Mouse (Mus musculus): ENCODE measurements around the gene Rrp1b.

The Rrp1b gene

DNA sequence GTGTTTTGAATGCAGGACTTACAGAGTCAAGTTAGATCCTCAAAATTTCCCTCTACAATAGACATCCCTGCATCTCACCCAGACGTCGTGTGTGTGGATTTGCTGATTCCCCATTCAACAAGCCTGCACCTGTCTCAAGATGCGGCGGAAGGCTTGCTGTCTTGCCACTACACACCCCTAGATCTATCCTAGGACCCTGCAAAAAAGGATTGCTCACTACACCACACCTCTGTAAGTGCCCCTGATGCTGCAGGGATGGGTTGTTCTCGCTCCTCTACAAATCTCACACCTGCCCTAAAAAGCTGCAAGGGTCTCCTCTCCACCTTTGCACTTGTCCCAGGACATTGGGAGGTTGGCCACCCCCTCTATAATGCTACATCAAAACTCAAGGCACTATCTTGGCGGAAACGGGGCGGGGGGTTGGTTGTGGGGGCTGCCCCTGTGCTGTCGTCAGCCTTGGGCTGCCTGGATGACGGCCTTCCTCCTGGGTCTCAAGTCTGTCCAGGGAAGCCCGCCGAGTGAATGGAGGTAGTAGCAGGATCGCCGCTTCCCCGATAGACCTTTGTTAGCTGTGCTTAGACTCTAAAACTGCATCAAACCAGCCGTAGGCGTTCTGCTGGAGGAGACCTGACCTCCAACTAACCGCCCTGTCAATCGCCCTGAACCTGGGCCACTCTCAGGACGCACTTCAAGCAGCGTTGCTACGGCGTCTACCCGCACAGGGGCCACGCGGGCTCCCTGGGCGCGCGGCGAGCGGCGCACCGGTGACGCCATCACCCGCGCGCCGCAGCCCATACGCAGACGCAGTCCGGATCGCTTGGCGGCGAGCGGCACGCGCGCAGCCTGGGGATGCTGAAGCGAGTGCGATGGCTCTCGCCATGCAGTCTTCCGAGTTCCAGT lies at the start of gene Rrp1b, which contains the start of gene Hsf2bp:
TSS of gene Rrp1b (plus strand) at position 492 of the 900 bp plus-strand sequence.
TSS of gene Hsf2bp (minus strand) at position 741 of the 900 bp plus-strand sequence.
- in situ Hi-C loops (cut with MseI, MboI) = no loop called here

DNA sequence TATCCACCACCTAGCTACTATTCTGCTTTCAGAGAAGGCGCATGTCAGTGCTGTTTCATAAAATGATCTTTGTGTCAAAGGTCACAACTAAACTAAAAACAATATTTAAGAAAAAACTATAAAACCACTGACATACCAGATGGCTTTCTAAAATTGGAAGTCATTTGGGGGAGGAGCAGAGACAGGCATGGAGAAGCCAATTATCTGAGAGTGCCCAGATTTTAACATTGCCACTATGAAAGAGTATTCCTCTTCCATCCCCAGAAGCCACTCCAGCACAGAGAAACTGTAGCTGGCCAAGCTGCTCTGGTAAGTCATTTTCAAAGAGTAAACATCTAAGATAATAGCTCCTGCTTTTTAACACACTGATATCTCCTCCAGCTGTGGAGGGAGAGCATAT lies 49.0 kb upstream of the Rrp1b start:
- in situ Hi-C loops (cut with MseI, MboI) = no loop called here

DNA sequence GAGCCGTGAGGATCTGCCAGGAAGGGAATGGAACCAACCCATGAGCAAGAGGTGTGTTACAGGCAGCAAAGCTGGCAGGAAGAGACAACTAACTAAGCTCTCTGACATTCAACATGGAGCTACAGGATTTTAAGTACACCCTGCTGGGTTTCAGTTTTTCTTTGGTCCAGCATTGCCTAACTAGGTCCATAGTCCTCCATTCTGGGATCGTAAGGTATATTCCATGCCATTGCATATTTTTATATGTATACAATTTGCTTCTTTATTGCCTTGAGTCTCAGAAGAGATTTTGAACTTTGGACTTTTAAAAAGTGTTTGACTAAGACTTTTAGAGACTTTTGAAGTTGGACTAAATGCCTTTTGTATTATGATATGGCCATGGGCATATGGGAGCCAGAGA lies 46.9 kb upstream of the Rrp1b start:
- in situ Hi-C loops (cut with MseI, MboI) = no loop called here

- in situ Hi-C loops (cut with MseI, MboI) = no loop called here
These were observed 43.9 kb upstream of the Rrp1b start for GRCm38 (mm10) chr17:31992004-31992403.

GRCm38 (mm10) chr17:31993354-31993753 lies 42.5 kb upstream of the Rrp1b start:
- in situ Hi-C loops (cut with MseI, MboI) = no loop called here

DNA sequence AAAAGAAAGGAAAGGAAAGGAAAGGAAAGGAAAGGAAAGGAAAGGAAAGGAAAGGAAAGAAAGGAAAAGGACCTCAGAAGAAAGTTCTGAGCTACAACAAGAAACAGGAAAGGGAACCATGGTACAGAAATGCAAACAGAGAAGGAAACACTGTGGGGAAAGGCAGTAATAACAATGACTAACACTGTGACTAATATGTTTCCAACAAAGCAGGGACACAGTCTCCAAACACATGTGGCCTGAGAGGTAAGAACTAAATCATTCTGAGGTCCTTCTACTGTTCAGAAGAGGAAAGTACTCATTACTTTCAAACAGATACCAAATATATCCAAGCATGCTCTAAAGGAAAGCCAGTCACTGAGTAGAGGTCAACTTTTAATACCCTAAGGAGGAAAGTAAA lies 41.8 kb upstream of the Rrp1b start:
- in situ Hi-C loops (cut with MseI, MboI) = no loop called here

GRCm38 (mm10) chr17:31995784-31996183 lies 40.1 kb upstream of the Rrp1b start:
- in situ Hi-C loops (cut with MseI, MboI) = no loop called here

DNA sequence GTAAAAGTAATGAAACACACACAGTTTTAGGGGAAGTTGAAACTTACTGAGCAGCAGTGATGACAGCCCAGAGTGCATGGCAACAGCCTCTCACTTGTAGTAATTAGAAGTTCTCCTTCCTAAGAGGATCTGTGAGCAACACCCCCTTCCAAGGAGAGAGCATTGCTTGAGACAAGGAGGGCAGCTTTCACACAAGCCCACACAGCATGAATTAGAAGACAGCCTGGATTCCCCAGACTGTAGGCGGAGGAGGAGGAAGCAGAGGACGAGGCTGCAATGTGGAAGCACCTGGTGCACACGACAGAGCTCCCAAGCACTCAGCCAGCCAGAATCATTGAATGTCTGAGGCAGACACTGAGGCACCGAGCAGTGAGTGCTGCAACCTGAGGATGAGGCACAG lies 39.6 kb upstream of the Rrp1b start:
- in situ Hi-C loops (cut with MseI, MboI) = no loop called here

DNA sequence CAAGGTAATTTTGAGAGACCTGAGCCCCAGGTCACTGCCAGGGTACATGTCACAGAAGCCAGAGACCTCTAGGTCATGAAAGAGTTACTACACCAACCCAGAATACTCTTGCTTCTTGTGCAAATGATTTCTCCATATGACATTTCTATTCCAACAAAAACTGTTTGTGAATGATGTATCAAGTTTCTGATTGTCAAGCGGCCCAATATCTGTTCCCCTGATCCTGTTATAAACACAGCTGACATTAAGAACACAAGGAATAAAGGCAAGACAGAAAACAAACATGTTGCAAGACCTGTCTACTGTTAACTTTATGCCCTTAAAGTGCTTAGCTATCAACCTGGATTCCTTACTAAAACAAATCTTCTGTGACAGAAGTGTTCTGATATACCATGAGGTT lies 37.5 kb upstream of the Rrp1b start:
- in situ Hi-C loops (cut with MseI, MboI) = no loop called here

DNA sequence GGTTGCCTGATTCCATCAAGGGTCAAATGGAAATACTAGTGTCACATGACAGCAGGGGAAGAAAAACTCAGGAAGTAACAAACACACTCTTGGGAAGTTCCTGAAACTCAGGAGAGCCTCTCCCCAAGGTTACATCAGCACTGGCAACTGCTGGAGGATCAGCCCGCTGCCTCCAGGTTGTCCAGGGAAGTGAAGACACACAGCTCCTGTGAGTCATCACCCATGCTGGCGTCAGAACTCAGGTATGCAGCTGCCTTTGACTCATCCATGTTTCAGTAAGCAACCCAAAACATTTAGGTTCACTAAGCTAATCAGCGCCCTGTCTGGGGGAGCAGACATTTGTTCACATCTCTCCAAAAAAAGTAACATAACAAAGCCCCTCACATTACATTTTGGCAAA lies 32.6 kb upstream of the Rrp1b start:
- in situ Hi-C loops (cut with MseI, MboI) = no loop called here

- in situ Hi-C loops (cut with MseI, MboI) = no loop called here
These were observed 29.1 kb upstream of the Rrp1b start for GRCm38 (mm10) chr17:32006800-32007199.

DNA sequence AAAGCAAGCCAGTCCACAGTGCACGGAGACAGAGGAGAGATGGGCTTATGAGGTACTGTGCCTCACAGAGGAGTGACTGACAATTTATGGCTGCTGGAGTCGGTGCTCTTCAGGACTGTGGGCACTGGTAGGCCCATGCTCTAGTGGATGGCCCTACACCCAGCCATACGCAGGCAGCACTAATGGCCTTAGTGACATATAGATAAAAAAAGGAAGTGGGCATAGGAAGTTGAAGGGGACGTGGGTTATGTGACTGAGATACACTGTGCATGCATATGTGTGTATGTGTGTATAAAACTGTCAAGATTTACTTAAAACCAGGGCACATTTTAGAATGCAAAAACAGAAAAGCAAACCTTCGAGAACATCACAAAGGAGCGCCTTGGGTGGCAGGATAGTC lies 24.2 kb upstream of the Rrp1b start:
- in situ Hi-C loops (cut with MseI, MboI) = no loop called here

DNA sequence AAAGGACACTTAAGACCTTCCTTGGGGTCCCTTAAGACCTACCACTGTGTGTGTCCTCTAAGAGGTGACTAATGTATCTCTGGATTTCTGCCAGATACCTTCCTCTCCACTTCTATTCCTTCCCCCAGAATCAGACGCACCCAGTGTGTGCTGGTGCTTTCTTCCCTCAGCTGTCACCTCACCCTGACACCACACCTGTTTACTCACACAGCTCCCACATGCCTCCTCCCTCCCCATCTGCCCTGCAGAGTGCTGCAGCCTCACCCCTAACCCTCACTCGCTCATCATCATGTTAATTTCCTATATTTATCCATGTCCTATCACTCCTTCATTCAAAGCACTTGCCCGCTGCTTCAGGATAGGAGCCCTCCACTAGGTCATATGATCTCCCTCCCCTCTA lies 23.6 kb upstream of the Rrp1b start:
- in situ Hi-C loops (cut with MseI, MboI) = no loop called here

DNA sequence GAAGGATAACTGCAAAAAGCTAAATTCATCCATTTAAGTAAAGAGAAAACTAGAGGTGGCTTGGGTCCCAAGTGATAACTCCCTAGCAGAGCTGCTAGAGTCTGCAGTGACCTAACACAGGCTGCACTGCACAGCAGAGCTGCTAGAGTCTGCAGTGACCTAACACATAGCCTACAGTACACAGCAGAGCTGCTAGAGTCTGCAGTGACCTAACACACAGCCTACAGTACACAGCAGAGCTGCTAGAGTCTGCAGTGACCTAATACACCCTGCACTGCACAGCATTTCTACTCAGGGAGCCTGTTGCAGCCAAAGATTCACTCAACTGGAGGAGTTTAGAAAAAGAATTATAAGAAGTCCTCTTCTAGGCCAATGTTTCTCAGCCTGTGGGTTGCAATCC lies 22.2 kb upstream of the Rrp1b start:
- in situ Hi-C loops (cut with MseI, MboI) = no loop called here

DNA sequence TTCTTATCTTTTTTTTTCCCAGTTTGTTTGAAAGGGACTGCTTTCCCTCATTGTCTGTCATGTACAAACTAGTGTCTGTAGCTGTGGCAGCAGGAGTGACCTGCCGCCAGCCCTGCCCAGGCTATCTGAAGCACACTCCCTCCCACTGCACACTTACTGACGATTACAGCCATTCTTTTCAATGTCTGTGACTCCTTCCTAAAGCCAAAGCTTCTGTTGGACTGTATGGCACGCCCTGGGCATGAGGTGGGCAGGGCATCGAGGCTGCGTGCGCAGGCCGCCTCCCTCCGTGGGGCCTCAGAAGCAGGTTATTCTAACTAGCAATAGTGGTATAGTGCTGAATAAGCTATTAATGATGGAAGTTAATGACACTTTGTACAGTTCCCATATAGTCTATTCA lies 19.4 kb upstream of the Rrp1b start:
- in situ Hi-C loops (cut with MseI, MboI) = no loop called here

- in situ Hi-C loops (cut with MseI, MboI) = no loop called here
These were observed 17.6 kb upstream of the Rrp1b start for GRCm38 (mm10) chr17:32018127-32018894.

- in situ Hi-C loops (cut with MseI, MboI) = loop anchor here (5.0 to 10.0 kb wide), 3 partner anchors 167 to 335 kb away; partner anchors contain the start of gene Sik1 (in 2 of the 2)
These were observed 13.9 kb upstream of the Rrp1b start for GRCm38 (mm10) chr17:32021981-32022380.

DNA sequence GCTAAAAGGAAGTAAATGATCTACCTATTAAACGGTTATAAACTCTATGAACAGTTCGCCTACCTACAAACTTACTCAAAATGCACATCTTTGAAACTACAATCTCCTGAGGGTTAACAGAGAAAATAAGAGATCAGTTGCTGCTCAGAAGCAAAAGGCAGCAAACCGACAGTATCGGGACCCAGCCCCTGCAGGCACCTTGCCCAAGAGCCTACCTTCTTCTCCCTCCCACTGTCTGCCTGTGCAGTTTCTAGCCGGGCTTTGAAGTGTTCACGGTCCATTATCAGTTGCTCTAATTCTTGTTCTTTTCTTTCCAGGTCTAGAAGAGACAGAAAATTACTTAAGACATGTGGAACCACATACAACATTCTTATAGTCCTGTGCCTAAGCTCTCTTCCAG lies 13.3 kb upstream of the Rrp1b start:
- in situ Hi-C loops (cut with MseI, MboI) = loop anchor here (5.0 to 10.0 kb wide), 3 partner anchors 168 to 335 kb away; partner anchors contain the start of gene Sik1 (in 2 of the 2)

- in situ Hi-C loops (cut with MseI, MboI) = loop anchor here (5.0 to 10.0 kb wide), 3 partner anchors 168 to 336 kb away; partner anchors contain the start of gene Sik1 (in 2 of the 2)
These were observed 12.8 kb upstream of the Rrp1b start for GRCm38 (mm10) chr17:32023088-32023487.

DNA sequence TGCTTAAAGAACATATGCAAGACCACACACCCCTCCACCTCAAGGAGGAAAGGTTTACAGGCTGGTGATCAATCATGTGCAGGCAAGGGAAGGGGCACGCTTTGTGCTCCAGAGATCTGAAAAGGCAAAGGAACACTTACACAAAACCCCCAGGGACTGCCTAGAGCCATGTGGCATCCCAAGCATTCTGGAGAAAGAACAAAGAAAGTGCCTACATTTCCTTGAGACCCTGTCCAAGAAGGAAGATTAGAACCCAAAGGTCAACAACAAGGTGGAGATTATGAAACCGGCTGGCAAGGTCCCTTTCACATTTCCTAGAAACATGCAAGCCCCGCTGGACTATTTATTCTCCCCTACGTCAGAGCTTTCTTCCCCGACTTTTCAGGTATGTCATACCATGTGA lies 11.2 kb upstream of the Rrp1b start:
- in situ Hi-C loops (cut with MseI, MboI) = loop anchor here (5.0 to 10.0 kb wide), 3 partner anchors 170 to 337 kb away; partner anchors contain the start of gene Sik1 (in 2 of the 2)

DNA sequence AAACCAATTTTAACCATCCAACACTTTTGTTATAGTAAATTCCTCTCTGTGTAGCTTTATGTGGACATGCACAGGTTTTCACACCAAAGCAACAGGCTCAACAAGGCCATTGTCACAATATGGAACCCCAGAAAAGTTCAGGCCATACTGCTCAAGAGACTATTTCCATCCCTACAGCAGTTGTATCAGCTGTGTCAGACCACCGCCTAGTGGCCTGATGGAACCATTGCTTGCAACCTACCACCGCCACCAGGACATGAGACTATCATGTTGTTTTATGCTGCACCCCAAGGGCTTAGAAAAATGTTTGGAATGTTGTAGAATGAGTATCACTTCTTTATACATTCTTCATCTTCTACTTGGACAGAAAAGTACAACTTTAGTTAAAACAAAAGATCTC lies 10.5 kb upstream of the Rrp1b start:
- in situ Hi-C loops (cut with MseI, MboI) = loop anchor here (10.0 kb wide), 2 partner anchors 171 to 241 kb away; partner anchors contain the start of gene Sik1 (in 2 of the 2)

DNA sequence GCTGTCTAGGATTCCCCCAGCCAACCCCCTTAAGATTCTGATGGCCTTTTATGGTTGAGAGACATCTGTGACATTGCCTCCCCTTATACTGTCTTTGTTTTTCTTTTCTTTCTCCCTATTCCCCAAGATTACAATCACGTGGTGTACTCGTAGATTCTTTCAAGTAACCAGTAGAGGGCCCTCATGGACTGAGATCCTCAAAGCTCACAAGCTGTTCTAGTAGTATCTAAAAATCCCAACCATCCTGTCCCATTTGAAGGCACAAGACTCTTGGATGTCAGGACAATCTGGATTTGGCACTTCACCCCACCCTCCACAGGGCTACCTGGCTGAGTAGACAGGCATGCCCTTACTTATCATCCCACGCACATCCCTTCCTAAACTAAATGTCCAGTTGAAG lies 8.2 kb upstream of the Rrp1b start:
- in situ Hi-C loops (cut with MseI, MboI) = loop anchor here (10.0 kb wide), 2 partner anchors 173 to 243 kb away; partner anchors contain the start of gene Sik1 (in 2 of the 2)

All from mouse trophoblast stem cell (cell line).